Mouse (Mus musculus) urinary bladder, adult 2 months (tissue): Measurements from ENCODE around the gene Saysd1. TPM values are rescaled to one million over a fixed set of nuclear protein-coding genes. Genes with fewer than 3 reads are reported as not detected.

Experiments
- DNase-seq: peaks from one replicate; pipeline ENCODE4 v3.0.0; 2022; ENCODE audit warnings: low spot score
- polyA plus RNA-seq: library from polyadenylated mRNA; depleted of rRNA; stranded (reverse); fragments of >200 nt; gene quantifications from 2 replicates; pipeline ENCODE4 v1.2.3, GENCODE M21; 2012; rRNA removed

The Saysd1 gene
- polyA plus RNA-seq, result 6.9 and 7.9 TPM in 2 replicates

- no peak for DNase-seq
These were observed at the start of gene Saysd1 for GRCm38 (mm10) chr14:20138484-20139355. Gene Saysd1, minus strand, starts transcription at chr14:20138534.

GRCm38 (mm10) chr14:20185426-20185825 lies 47.1 kb upstream of the Saysd1 start:
- DNase-seq, result no peak

GRCm38 (mm10) chr14:20183701-20184100 lies 45.4 kb upstream of the Saysd1 start:
- DNase-seq, result no peak

- no peak for DNase-seq
These were observed 44.3 kb upstream of the Saysd1 start for GRCm38 (mm10) chr14:20182596-20182995.

GRCm38 (mm10) chr14:20181466-20181921 lies 43.2 kb upstream of the Saysd1 start, which contains the start of gene Kcnk5:
Gene Kcnk5, minus strand, starts transcription at chr14:20181809.
- DNase-seq, result peak; percentile 75

- DNase-seq, result no peak
These were observed 42.4 kb upstream of the Saysd1 start for GRCm38 (mm10) chr14:20180751-20181162.

GRCm38 (mm10) chr14:20180304-20180703 lies 42.0 kb upstream of the Saysd1 start:
- no peak for DNase-seq

GRCm38 (mm10) chr14:20179731-20180280 lies 41.5 kb upstream of the Saysd1 start:
- DNase-seq, result no peak

- no peak for DNase-seq
These were observed 40.7 kb upstream of the Saysd1 start for GRCm38 (mm10) chr14:20179080-20179479.

- DNase-seq, result no peak
These were observed 40.3 kb upstream of the Saysd1 start for GRCm38 (mm10) chr14:20178593-20178992.

- no peak for DNase-seq
These were observed 39.3 kb upstream of the Saysd1 start for GRCm38 (mm10) chr14:20177494-20178123.

- DNase-seq, result no peak
These were observed 37.4 kb upstream of the Saysd1 start for GRCm38 (mm10) chr14:20175705-20176104.

- no peak for DNase-seq
These were observed 36.8 kb upstream of the Saysd1 start for GRCm38 (mm10) chr14:20175114-20175513.

- no peak for DNase-seq
These were observed 36.4 kb upstream of the Saysd1 start for GRCm38 (mm10) chr14:20174696-20175095.

- DNase-seq, result no peak
These were observed 35.6 kb upstream of the Saysd1 start for GRCm38 (mm10) chr14:20173873-20174490.

GRCm38 (mm10) chr14:20172924-20173323 lies 34.6 kb upstream of the Saysd1 start:
- no peak for DNase-seq

GRCm38 (mm10) chr14:20172509-20172908 lies 34.2 kb upstream of the Saysd1 start:
- DNase-seq, result no peak

GRCm38 (mm10) chr14:20171840-20172239 lies 33.5 kb upstream of the Saysd1 start:
- no peak for DNase-seq

- no peak for DNase-seq
These were observed 30.9 kb upstream of the Saysd1 start for GRCm38 (mm10) chr14:20169251-20169650.

GRCm38 (mm10) chr14:20168478-20168877 lies 30.1 kb upstream of the Saysd1 start:
- no peak for DNase-seq

- DNase-seq, result no peak
These were observed 29.7 kb upstream of the Saysd1 start for GRCm38 (mm10) chr14:20168054-20168453.

- DNase-seq, result no peak
These were observed 27.1 kb upstream of the Saysd1 start for GRCm38 (mm10) chr14:20165413-20165812.
